Mouse (Mus musculus) MEL (cell line): ENCODE measurements around the gene Zrsr2. TPM values are rescaled to one million over a fixed set of nuclear protein-coding genes. Genes with fewer than 3 reads are reported as not detected.
A peak's percentile ranks its signal among the peaks of the same experiment; 100 is the strongest.

ENCODE experiments used
- DNase-seq: peaks from one replicate; pipeline ENCODE4 v3.0.0; 2011; ENCODE audit warnings: low read depth, low spot score
- H3K27ac ChIP-seq: 2 replicates; pipeline ENCODE4 v1.5.1; 2012; ENCODE audit warnings: low read depth, mild to moderate bottlenecking, control low read depth, low read length, moderate library complexity; ENCODE audit not compliant: control insufficient read depth
- H3K27me3 ChIP-seq, 2 experiments: fragments of 150-350 bp in 1 of 2; sonication (generic) in 1 of 2; 2 replicates each; pipeline ENCODE4 v1.6.1; 2012; ENCODE audit warnings: low read length in 2 of 2, mild to moderate bottlenecking in 2 of 2, improper control_type of control experiment in 1 of 2, moderate library complexity in 1 of 2; ENCODE audit not compliant: insufficient read depth in 2 of 2, control insufficient read depth in 1 of 2
- H3K36me3 ChIP-seq, 2 experiments: 2 replicates each; pipeline ENCODE4 v1.6.1; 2012 to 2014; ENCODE audit warnings: low read length in 2 of 2, improper control_type of control experiment in 1 of 2, inconsistent platforms in 1 of 2, mild to moderate bottlenecking in 1 of 2; ENCODE audit not compliant: insufficient read depth in 2 of 2, control insufficient read depth in 1 of 2
- H3K4me1 ChIP-seq, 2 experiments: fragments of 150-350 bp in 1 of 2; sonication (generic) in 1 of 2; 2 replicates each; pipeline ENCODE4 v1.6.1; 2012; ENCODE audit warnings: low read length in 2 of 2, improper control_type of control experiment in 1 of 2, mild to moderate bottlenecking in 1 of 2; ENCODE audit not compliant: insufficient read depth in 2 of 2, control insufficient read depth in 1 of 2
- H3K4me3 ChIP-seq, 2 experiments: fragments of 150-350 bp in 1 of 2; sonication (generic) in 1 of 2; 2 replicates each; pipeline ENCODE4 v1.5.1; 2012; ENCODE audit warnings: low read depth in 2 of 2, low read length in 2 of 2, mild to moderate bottlenecking in 2 of 2, moderate library complexity in 2 of 2, control low read depth in 1 of 2, improper control_type of control experiment in 1 of 2; ENCODE audit not compliant: control insufficient read depth in 1 of 2, insufficient read depth in 1 of 2
- H3K79me2 ChIP-seq: 2 replicates; pipeline ENCODE4 v1.6.1; 2012; ENCODE audit warnings: mild to moderate bottlenecking, low read length, moderate library complexity; ENCODE audit not compliant: control insufficient read depth, poor library complexity, insufficient read depth
- H3K9ac ChIP-seq: 2 replicates; pipeline ENCODE4 v1.6.1; 2012; ENCODE audit warnings: low read depth, mild to moderate bottlenecking, control low read depth, low read length, moderate library complexity; ENCODE audit not compliant: control insufficient read depth, poor library complexity, severe bottlenecking
- H3K9me3 ChIP-seq: fragments of 150-350 bp; sonication (generic); replicated peaks from 2 replicates; pipeline ENCODE4 v1.6.1; 2012; ENCODE audit warnings: mild to moderate bottlenecking, low read length, improper control_type of control experiment, moderate library complexity; ENCODE audit not compliant: insufficient read depth
- BHLHE40 ChIP-seq: IDR thresholded peaks from 2 replicates; pipeline ENCODE4 v1.6.1; 2012; ENCODE audit warnings: low read depth, mild to moderate bottlenecking, inconsistent platforms, low read length, improper control_type of control experiment, borderline replicate concordance
- E2F4 ChIP-seq: IDR thresholded peaks from 2 replicates; pipeline ENCODE4 v1.6.1; 2011; ENCODE audit warnings: low read depth, low read length, improper control_type of control experiment, borderline replicate concordance
- GABPA ChIP-seq: IDR thresholded peaks from 2 replicates; pipeline ENCODE4 v1.6.1; 2012; ENCODE audit warnings: low read depth, mild to moderate bottlenecking, inconsistent platforms, low read length, improper control_type of control experiment, moderate library complexity
- HCFC1 ChIP-seq: IDR thresholded peaks from 2 replicates; pipeline ENCODE4 v1.6.1; 2012; ENCODE audit warnings: low read depth, mild to moderate bottlenecking, inconsistent platforms, low read length, improper control_type of control experiment, moderate library complexity
- MAX ChIP-seq: IDR thresholded peaks from 2 replicates; pipeline ENCODE4 v1.6.1; 2011; ENCODE audit warnings: low read length, improper control_type of control experiment
- MEF2A ChIP-seq: IDR thresholded peaks from 2 replicates; pipeline ENCODE4 v1.6.1; 2014; ENCODE audit warnings: low read depth, mild to moderate bottlenecking, inconsistent platforms, low read length, improper control_type of control experiment; ENCODE audit not compliant: poor library complexity, insufficient replicate concordance, severe bottlenecking; ENCODE audit errors: extremely low read depth
- MXI1 ChIP-seq: IDR thresholded peaks from 2 replicates; pipeline ENCODE4 v1.6.1; 2011; ENCODE audit warnings: mild to moderate bottlenecking, low read depth, low read length, improper control_type of control experiment
- MYC ChIP-seq: IDR thresholded peaks from 2 replicates; pipeline ENCODE4 v1.6.1; 2011; ENCODE audit warnings: low read depth, mild to moderate bottlenecking, low read length, improper control_type of control experiment, moderate library complexity
- NELFE ChIP-seq: IDR thresholded peaks from 2 replicates; pipeline ENCODE4 v1.6.1; 2011; ENCODE audit warnings: low read depth, low read length, improper control_type of control experiment
- NRF1 ChIP-seq: IDR thresholded peaks from 2 replicates; pipeline ENCODE4 v1.6.1; 2014; ENCODE audit warnings: low read depth, mild to moderate bottlenecking, inconsistent platforms, low read length, improper control_type of control experiment, moderate library complexity; ENCODE audit not compliant: poor library complexity, insufficient read depth, severe bottlenecking
- POLR2AphosphoS2 ChIP-seq: IDR thresholded peaks from 2 replicates; pipeline ENCODE4 v1.6.1; 2011; ENCODE audit warnings: low read length, improper control_type of control experiment
- SIN3A ChIP-seq: IDR thresholded peaks from 2 replicates; pipeline ENCODE4 v1.6.1; 2012; ENCODE audit warnings: low read length, improper control_type of control experiment, inconsistent platforms
- SMC3 ChIP-seq: IDR thresholded peaks from 2 replicates; pipeline ENCODE4 v1.6.1; 2011; ENCODE audit warnings: low read depth, low read length, improper control_type of control experiment
- TBP ChIP-seq: IDR thresholded peaks from 2 replicates; pipeline ENCODE4 v1.8.0; 2011; ENCODE audit warnings: low read depth, low read length, improper control_type of control experiment
- USF1 ChIP-seq: IDR thresholded peaks from 2 replicates; pipeline ENCODE4 v1.6.1; 2014; ENCODE audit warnings: low read depth, mild to moderate bottlenecking, inconsistent platforms, low read length, improper control_type of control experiment, moderate library complexity
- ZC3H11A ChIP-seq: IDR thresholded peaks from 2 replicates; pipeline ENCODE4 v1.6.1; 2012; ENCODE audit warnings: low read depth, mild to moderate bottlenecking, inconsistent platforms, low read length, improper control_type of control experiment
- ZMIZ1 ChIP-seq: IDR thresholded peaks from 2 replicates; pipeline ENCODE4 v1.6.1; 2012; ENCODE audit warnings: low read depth, mild to moderate bottlenecking, inconsistent platforms, low read length, improper control_type of control experiment, moderate library complexity
- polyA plus RNA-seq, 2 experiments: library from polyadenylated mRNA; stranded (reverse) in 1 of 2; unstranded in 1 of 2; fragments of >175 nt in 1 of 2; fragments of >200 nt in 1 of 2; gene quantifications; 2 replicates each; pipeline versions ENCODE4 v1.2.1 to v1.2.4; 2012; ENCODE audit warnings: low replicate concordance in 2 of 2, low read depth in 1 of 2; ENCODE audit not compliant: insufficient read length in 2 of 2, insufficient read depth in 1 of 2, missing spikeins in 1 of 2
- total RNA-seq: library from RNA; depleted of rRNA; stranded (reverse); fragments of 300-350 nt; gene quantifications from 2 replicates; pipeline ENCODE4 v1.2.3, GENCODE M21; 2012

Zrsr2 gene
- total and polyA plus RNA-seq, 3 experiments: 27.5 to 96.4 TPM; not detected in 1

DNA sequence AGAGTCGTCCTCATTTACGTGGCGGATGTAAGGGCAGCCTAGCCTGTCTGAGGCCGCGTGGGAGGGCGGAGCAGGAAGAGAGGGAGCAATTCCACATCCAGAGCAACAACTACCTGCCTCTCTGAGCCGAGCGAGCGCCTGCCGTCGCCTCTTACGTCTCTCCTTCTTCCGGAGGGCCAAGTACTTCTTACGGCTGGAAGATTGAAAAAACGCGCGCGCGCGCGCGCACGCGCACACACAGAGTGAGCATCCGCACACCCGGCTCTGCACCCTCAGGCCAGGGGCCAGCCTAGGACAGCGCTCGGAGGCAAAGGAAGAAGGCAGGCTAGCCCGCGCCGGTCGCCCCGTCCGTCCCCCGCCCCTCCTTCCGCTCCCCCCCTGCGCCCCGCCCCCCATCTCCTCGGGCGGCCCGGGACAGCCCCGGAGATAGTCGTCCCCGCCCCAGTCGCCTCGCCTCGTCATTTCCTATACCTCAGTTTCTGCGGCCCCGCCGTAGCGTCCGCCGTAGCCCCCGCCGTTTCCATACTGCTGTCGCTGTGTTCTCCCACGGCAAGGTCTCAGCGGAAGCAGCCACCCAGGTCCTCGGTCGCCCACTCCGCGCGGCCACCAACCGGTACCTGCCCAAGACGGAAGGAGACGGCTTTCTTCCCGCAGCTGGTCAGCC is 526 bp downstream of the Zrsr2 start:
- Histone ChIP-seq H3K9me3 (no peaks in the 10 kb centered on the region), H3K36me3 (peaks cover 32 to 33% of the 10 kb centered on the region in 2 experiments), H3K27me3 (no peaks in the 10 kb centered on the region)
- DNase-seq: peak; percentile 90
- TF ChIP-seq MXI1 (peak; percentile 68), HCFC1 (peak; percentile 12; the same call in 1 of the 2 replicates), TBP (peak; percentile 18; the same call in 1 of the 2 replicates), NELFE (peak; percentile 45), POLR2AphosphoS2 (no peak; the same call in 1 of the 2 replicates), MEF2A (no peak), MYC (peak; percentile 61; the same call in 1 of the 2 replicates), SIN3A (peak; percentile 49), E2F4 (0 out of 2 replicates have a peak, but pooled peaks have one; percentile 48), MAX (peak; percentile 68; the same call in 1 of the 2 replicates), SMC3 (no peak), ZC3H11A (no peak), ZMIZ1 (0 out of 2 replicates have a peak, but pooled peaks have one; percentile 5), NRF1 (peak; percentile 73)
- TF ChIP-seq, all 39 proteins: peak for 10
- H3K79me2 ChIP-seq: peaks cover 28% of the 10 kb centered on the region
- H3K4me3 ChIP-seq: peak overlapping the region; percentile 89 to 94
- H3K9ac ChIP-seq: peak overlapping the region; percentile 98
- peaks cover 6 to 9% of the 10 kb centered on the region in 2 experiments; a peak in 3 of 4 replicates for H3K4me1 ChIP-seq
- peak overlapping the region; percentile 99 for H3K27ac ChIP-seq

DNA sequence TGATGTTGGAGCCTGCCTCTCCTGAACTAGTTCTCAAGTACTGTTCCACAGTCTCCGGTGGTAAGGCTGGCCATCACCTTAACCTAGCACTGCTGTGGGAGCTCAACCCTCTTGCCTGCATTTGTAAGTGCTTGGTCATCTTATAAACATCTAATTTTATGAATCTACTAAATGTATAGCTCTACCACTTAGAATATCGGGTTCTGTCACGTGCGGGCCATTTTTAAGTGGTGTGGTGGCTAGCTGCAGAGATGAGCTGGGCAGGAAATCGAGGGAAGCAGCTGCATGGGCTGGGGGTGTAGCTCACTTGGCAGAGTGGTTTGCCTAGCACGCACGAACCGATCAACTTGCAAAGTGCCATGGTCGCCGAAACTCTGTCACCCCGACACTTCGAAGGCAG is 1.1 kb downstream of the Zrsr2 start:
- no peak for TF ChIP-seq GABPA
- TF ChIP-seq BHLHE40: peak; percentile 60; the same call in 1 of the 2 replicates
- TF ChIP-seq USF1: peak; percentile 58
- TF ChIP-seq, all 39 proteins: peak for 2
- Histone ChIP-seq H3K4me3 (peak overlapping the region; percentile 89 to 94), H3K79me2 (peaks cover 28% of the 10 kb centered on the region), H3K4me1 (peaks cover 6 to 9% of the 10 kb centered on the region in 2 experiments; a peak in 3 of 4 replicates), H3K36me3 (peaks cover 34 to 37% of the 10 kb centered on the region in 2 experiments), H3K9me3 (no peaks in the 10 kb centered on the region), H3K9ac (peak overlapping the region; percentile 91), H3K27me3 (no peaks in the 10 kb centered on the region), H3K27ac (peak overlapping the region; percentile 93)
- DNase-seq: no peak
